Mouse (Mus musculus) hindbrain, embryonic 14.5 days (tissue): ENCODE data around the gene Greb1. TPM values are rescaled to one million over a fixed set of nuclear protein-coding genes. Genes with fewer than 3 reads are reported as not detected.

Experiments used
- ATAC-seq: fragments of 200-750 bp; cut with Nextera tagmentation; 2 replicates; pipeline ENCODE4 v1.8.0; 2017; ENCODE audit warnings: moderate number of reproducible peaks, mild to moderate bottlenecking, moderate TSS enrichment, moderate library complexity; ENCODE audit not compliant: low FRiP score
- DNase-seq: peaks from one replicate; pipeline ENCODE4 v3.0.0-alpha.2; 2015; ENCODE audit warnings: low spot score
- H3K27ac ChIP-seq: fragments of 300-500 bp; sonication (generic); 2 replicates; pipeline ENCODE4 v1.5.1; 2014; ENCODE audit warnings: mild to moderate bottlenecking, moderate library complexity
- H3K27me3 ChIP-seq: fragments of 300-500 bp; sonication (generic); 2 replicates; pipeline ENCODE4 v1.6.1; 2014; ENCODE audit warnings: mild to moderate bottlenecking, low read length, mixed read lengths; ENCODE audit not compliant: control insufficient read depth, insufficient read depth
- H3K36me3 ChIP-seq: fragments of 300-500 bp; sonication (generic); replicated peaks from 2 replicates; pipeline ENCODE4 v1.6.1; 2014; ENCODE audit not compliant: control insufficient read depth, insufficient read depth
- H3K4me1 ChIP-seq: fragments of 300-500 bp; sonication (generic); replicated peaks from 2 replicates; pipeline ENCODE4 v1.6.1; 2014; ENCODE audit warnings: antibody characterized with exemption, low read length, mixed read lengths; ENCODE audit not compliant: control insufficient read depth, insufficient read depth
- H3K4me2 ChIP-seq: fragments of 300-500 bp; sonication (generic); replicated peaks from 2 replicates; pipeline ENCODE4 v1.6.1; 2014; ENCODE audit warnings: mild to moderate bottlenecking, moderate library complexity
- H3K4me3 ChIP-seq: fragments of 300-500 bp; sonication (generic); replicated peaks from 2 replicates; pipeline ENCODE4 v1.5.1; 2014; ENCODE audit warnings: mild to moderate bottlenecking, low read length
- H3K9ac ChIP-seq: fragments of 300-500 bp; sonication (generic); 2 replicates; pipeline ENCODE4 v1.6.1; 2014
- H3K9me3 ChIP-seq: fragments of 300-500 bp; sonication (generic); 2 replicates; pipeline ENCODE4 v1.6.1; 2016; ENCODE audit warnings: low read length; ENCODE audit not compliant: control insufficient read depth
- WGBS: fragments of 180-500 bp; shearing (Covaris S2); extraction: QIAGEN DNeasy Blood & Tissue Kit; methylation state at CpG from one replicate; pipeline ENCODE4 v1.1.7; 2014; 5-methylcytosine and 5-hydroxymethylcytosine counted together
- polyA plus RNA-seq: library from polyadenylated mRNA; unstranded; fragments of >200 nt; fragmentation: Nextera tagmentation; extraction: Ambion mirVana; gene quantifications from 2 replicates; pipeline ENCODE4 v1.2.1, GENCODE M21; 2014

The Greb1 gene
- polyA plus RNA-seq, 1 experiment from 2014 or later: 0.88 TPM

GRCm38 (mm10) chr12:16655604-16656003 is 145.1 kb downstream of the Greb1 start:
- Histone ChIP-seq H3K27ac (no peak overlapping the region), H3K27me3 (peaks cover 37% of the 10 kb centered on the region), H3K4me3 (no peak overlapping the region), H3K9me3 (no peaks in the 10 kb centered on the region), H3K4me2 (no peak overlapping the region), H3K4me1 (peaks cover 6% of the 10 kb centered on the region; the same call in 1 of the 2 replicates), H3K36me3 (no peaks in the 10 kb centered on the region), H3K9ac (no peak overlapping the region)
- ATAC-seq (no peak), DNase-seq (no peak)
- 72% methylated on average over 4 of the region's 4 CpGs for WGBS

GRCm38 (mm10) chr12:16653332-16654093 is 147.2 kb downstream of the Greb1 start, which contains the start of gene Ntsr2:
Gene Ntsr2, plus strand, starts transcription at chr12:16653382.
- Histone ChIP-seq H3K9me3 (no peaks in the 10 kb centered on the region), H3K4me3 (peak within 1 kb of the TSS; percentile 35), H3K27me3 (peaks cover 37% of the 10 kb centered on the region), H3K9ac (0 out of 2 replicates have a peak within 1 kb of the TSS, but pooled peaks have one; percentile 31), H3K4me1 (peaks cover 6% of the 10 kb centered on the region; the same call in 1 of the 2 replicates), H3K36me3 (no peaks in the 10 kb centered on the region), H3K4me2 (peak within 1 kb of the TSS; percentile 78), H3K27ac (no peak within 1 kb of the TSS)
- 4% methylated on average over 58 of the region's 58 CpGs for WGBS
- peak; percentile 88 for ATAC-seq
- peak; percentile 67 for DNase-seq

GRCm38 (mm10) chr12:16649819-16650218 is 150.9 kb downstream of the Greb1 start:
- Histone ChIP-seq H3K4me2 (no peak overlapping the region), H3K9ac (no peak overlapping the region), H3K9me3 (no peaks in the 10 kb centered on the region), H3K4me1 (peaks cover 6% of the 10 kb centered on the region; the same call in 1 of the 2 replicates), H3K27ac (no peak overlapping the region), H3K36me3 (no peaks in the 10 kb centered on the region), H3K4me3 (no peak overlapping the region), H3K27me3 (peaks cover 33% of the 10 kb centered on the region)
- DNase-seq (no peak), ATAC-seq (no peak)
- WGBS: 88% methylated on average over 6 of the region's 6 CpGs

- Histone ChIP-seq H3K4me3 (no peak overlapping the region), H3K4me2 (no peak overlapping the region), H3K9ac (no peak overlapping the region), H3K9me3 (no peaks in the 10 kb centered on the region), H3K27me3 (peaks cover 18% of the 10 kb centered on the region), H3K36me3 (no peaks in the 10 kb centered on the region), H3K4me1 (peaks cover 10% of the 10 kb centered on the region), H3K27ac (no peak overlapping the region)
- WGBS: 90% methylated on average over 6 of the region's 6 CpGs
- ATAC-seq (no peak), DNase-seq (no peak)
Measured at GRCm38 (mm10) chr12:16648273-16648672, 152.4 kb downstream of the Greb1 start.

GRCm38 (mm10) chr12:16646780-16647409 is 153.8 kb downstream of the Greb1 start:
- H3K36me3 ChIP-seq: no peaks in the 10 kb centered on the region
- ATAC-seq: no peak; the same call in 1 of the 2 replicates
- H3K4me1 ChIP-seq: peaks cover 12% of the 10 kb centered on the region
- no peak overlapping the region for H3K4me2 ChIP-seq
- H3K9me3 ChIP-seq: no peaks in the 10 kb centered on the region
- H3K27me3 ChIP-seq: 0 out of 2 replicates have a peak, but pooled peaks cover 5% of the 10 kb centered on the region
- H3K27ac ChIP-seq: no peak overlapping the region
- DNase-seq: no peak
- no peak overlapping the region for H3K4me3 ChIP-seq
- 55% methylated on average over 9 of the region's 9 CpGs for WGBS
- no peak overlapping the region for H3K9ac ChIP-seq

- ATAC-seq: no peak
- 37% methylated on average over 8 of the region's 8 CpGs for WGBS
- peak overlapping the region; percentile 58 for H3K27ac ChIP-seq
Measured at GRCm38 (mm10) chr12:16644698-16645097, 156.0 kb downstream of the Greb1 start.

GRCm38 (mm10) chr12:16643508-16644345 is 157.0 kb downstream of the Greb1 start:
- Histone ChIP-seq H3K4me3 (no peak overlapping the region), H3K27ac (peak overlapping the region; percentile 58), H3K9ac (peak overlapping the region; percentile 24; the same call in 1 of the 2 replicates), H3K4me1 (peaks cover 12% of the 10 kb centered on the region), H3K36me3 (no peaks in the 10 kb centered on the region), H3K27me3 (no peaks in the 10 kb centered on the region), H3K9me3 (no peaks in the 10 kb centered on the region), H3K4me2 (no peak overlapping the region)
- DNase-seq: peak; percentile 65
- WGBS: 38% methylated on average over 12 of the region's 12 CpGs
- peak; percentile 86 for ATAC-seq

More at GRCm38 (mm10) chr12:16644698-16645097, 156.0 kb downstream of the Greb1 start:
- no peak overlapping the region for H3K9ac ChIP-seq
- no peaks in the 10 kb centered on the region for H3K27me3 ChIP-seq
- no peak overlapping the region for H3K4me2 ChIP-seq
- peaks cover 12% of the 10 kb centered on the region for H3K4me1 ChIP-seq
- H3K4me3 ChIP-seq: no peak overlapping the region
- DNase-seq: no peak
- H3K9me3 ChIP-seq: no peaks in the 10 kb centered on the region
- H3K36me3 ChIP-seq: no peaks in the 10 kb centered on the region

GRCm38 (mm10) chr12:16642000-16642399 is 158.7 kb downstream of the Greb1 start:
- WGBS: 70% methylated on average over 5 of the region's 5 CpGs
- Histone ChIP-seq H3K27me3 (no peaks in the 10 kb centered on the region), H3K27ac (no peak overlapping the region), H3K9ac (no peak overlapping the region), H3K36me3 (no peaks in the 10 kb centered on the region), H3K4me1 (peaks cover 12% of the 10 kb centered on the region), H3K9me3 (no peaks in the 10 kb centered on the region), H3K4me2 (no peak overlapping the region), H3K4me3 (no peak overlapping the region)
- ATAC-seq (no peak), DNase-seq (no peak)

GRCm38 (mm10) chr12:16640075-16640474 is 160.6 kb downstream of the Greb1 start:
- Histone ChIP-seq H3K4me1 (peaks cover 12% of the 10 kb centered on the region), H3K9ac (no peak overlapping the region), H3K36me3 (no peaks in the 10 kb centered on the region), H3K4me3 (no peak overlapping the region), H3K9me3 (no peaks in the 10 kb centered on the region), H3K4me2 (no peak overlapping the region), H3K27me3 (no peaks in the 10 kb centered on the region), H3K27ac (no peak overlapping the region)
- DNase-seq (no peak), ATAC-seq (no peak)
- 88% methylated on average over 6 of the region's 6 CpGs for WGBS
